Mouse (Mus musculus): ENCODE measurements around the gene Rb1. TPM values are rescaled to one million over a fixed set of nuclear protein-coding genes. Genes with fewer than 3 reads are reported as not detected.

Rb1 gene
- 10 to 100 TPM; 15.5 to 17.8 TPM for total RNA-seq (2021)
- long read RNA-seq, experiment 1, full-length matches to known transcripts = 13 of 17 reads
- long read RNA-seq, experiment 1, partial matches to known transcripts = 1 of 17 reads
- long read RNA-seq, experiment 1, other reads (novel, unspliced or antisense) = 3 of 17 reads
- long read RNA-seq, experiment 2, full-length matches to known transcripts = 14 of 18 reads
- long read RNA-seq, experiment 2, partial matches to known transcripts = 1 of 18 reads
- long read RNA-seq, experiment 2, other reads (novel, unspliced or antisense) = 3 of 18 reads

DNA sequence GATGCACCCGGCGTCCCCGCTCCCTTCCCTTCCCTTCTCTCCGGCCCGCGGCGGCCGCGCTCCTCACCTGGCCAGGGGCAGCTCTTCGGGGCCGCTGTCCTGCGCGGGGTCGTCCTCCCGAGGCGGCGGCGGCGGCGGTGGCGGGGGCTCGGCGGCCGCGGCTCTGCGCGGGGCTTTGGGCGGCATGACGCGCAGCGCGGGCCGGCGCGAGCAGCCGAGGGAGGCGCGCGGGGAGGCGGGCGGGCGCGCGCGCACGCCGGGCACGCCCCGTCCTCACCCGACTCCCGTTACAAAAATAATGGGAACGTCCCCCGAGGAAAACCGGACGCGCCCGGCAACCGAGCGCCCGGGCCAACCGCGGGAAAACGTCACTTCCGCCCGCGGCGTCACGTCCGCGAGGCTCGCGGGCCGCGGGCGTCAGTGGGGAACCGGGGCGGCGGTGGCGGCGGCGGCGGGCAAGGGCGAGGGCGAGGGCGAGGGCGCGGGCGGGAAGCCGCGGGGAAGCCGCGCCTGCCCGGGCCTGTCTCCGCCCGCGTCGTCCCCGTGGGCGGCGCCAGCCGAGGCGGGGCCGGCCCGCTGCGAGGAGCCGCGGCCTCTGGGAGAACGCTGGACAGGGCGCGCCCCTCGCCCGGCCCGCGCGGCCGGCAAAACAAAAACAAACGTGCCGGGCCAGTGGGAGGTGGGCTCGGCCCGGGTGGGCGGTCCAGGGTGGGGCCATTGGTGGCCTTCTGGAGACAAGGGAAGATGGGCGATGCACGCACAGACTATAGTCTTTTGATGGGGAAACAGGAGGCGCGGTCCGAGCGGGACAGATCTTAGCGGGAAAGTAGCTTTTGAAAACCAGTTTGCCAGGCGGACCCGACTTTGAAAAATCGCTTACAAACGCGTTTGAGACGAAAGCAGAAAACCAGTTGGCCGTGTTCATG, at the start of gene Rb1:
Rb1 (minus strand) TSS at position 367 of the 926 bp plus-strand sequence.
- DNase-seq (ENCODE audit: low spot score) = peak; percentile 88

DNA sequence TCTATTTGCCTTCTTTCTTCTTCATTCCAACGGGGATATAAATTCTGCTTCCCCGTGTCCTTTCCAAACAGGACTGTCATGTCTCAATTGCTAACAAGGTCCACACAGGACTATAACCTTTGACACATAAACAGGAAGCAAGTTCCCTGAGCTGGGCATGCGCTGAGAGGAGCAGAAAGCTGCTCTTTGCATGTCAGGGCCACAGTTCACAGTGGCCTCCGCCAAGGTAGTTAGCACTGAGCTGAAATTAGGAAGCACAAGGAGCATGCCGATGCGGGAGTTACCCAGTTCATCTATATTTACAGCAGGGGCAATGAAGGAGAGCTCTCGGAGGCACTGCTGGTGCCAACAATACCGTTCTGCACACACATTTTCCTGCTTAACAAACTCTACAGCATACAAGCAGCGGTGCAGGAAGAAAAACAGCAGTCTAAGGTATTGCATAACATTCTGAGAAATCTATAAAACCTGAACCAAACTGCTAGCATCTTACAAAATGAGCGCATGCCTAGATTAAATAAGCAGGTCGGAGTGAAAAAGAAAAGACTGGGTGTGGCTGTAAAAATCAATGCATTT, 48.8 kb upstream of the Rb1 start:
- DNase-seq (ENCODE audit: low spot score) = peak; percentile 56

DNA sequence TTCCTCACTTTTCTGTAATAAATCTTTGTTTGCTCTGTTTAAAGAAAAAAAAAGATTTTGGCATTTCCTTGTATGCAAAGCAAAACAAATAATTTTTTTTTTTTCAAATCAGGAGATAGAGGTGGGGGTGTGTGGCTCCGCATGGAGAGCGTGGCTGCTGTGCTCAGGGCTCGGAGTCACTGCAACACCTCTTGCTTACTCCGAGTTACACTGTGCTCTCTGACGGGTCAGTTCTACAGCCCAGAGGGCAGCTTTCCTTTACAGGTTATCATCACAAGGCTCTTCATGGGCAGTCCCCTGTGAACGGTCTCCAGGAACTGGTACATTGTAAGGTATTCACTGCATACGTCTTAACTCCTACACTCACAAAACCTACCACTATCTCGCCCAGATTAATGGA, 48.0 kb upstream of the Rb1 start:
- DNase-seq (ENCODE audit: low spot score) = no peak

DNA sequence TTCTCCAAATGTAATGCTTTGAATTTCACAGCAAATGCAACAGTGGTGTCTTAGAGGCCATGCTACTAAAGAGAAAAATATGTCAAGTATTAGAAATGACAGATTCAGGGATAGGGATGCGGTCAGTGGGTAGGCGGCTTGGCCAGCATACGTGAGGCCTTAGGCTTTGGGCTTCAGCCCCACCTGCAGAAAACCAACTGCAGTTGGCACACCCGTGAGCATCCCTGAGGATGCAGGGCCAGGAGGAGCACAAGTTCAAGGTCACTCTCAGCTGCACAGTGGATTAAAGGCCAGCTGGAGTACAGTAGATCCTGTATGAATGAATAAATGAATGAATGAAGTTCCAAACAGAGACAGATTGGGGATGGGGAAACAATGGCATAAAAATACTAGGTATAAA, 47.4 kb upstream of the Rb1 start:
- no peak for DNase-seq (ENCODE audit: low spot score)

DNA sequence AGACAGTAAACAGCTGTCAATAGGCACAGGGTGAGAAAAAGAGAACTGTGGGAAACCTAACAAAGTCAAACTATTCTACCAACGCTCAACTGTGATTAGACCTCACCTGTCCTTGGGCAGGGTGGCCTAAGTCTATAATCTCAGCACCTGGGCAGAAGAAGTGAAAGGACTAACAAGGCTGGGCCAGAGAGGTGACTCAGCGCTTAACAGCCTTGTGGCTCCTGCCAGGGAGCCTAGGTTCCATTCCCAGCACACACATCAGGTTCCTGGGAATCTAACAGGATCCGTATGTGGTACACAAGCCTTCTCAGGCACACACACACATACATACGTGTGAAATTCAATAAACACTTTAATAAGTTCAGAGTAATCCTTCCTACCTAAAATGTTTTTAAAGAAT, 46.0 kb upstream of the Rb1 start:
- no peak for DNase-seq (ENCODE audit: low spot score)

DNA sequence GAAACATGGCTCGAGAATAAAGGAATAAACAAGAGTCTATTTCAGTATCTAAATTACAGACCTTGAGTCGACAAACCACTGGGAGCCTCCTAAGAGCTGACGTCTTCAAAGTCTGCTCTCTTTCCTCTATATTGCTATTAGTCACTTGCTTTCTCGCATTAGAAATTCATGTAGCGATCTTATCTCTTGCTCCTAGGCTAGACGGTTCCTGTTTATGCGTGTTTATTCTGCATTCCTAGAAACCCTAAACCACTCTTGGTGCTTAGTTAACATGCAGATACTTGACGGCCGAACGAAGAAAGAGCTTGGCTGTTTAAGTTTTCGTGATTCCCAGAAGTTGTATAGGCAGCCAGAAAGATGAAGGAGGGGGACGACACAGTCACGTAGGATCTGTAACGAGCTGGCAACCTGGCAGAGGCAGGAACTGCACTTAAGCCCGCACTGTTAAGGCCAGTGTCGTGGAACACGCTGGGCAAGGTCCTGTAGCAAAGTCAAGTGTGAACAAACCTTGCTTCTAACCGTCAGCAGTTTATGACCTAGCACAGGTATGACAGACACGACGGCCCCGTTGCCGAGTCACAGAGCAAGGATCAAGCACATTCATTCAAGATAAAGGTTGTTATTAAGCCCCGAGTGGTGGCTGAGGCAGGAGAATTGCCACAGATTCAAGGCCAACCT, 45.2 kb upstream of the Rb1 start:
- DNase-seq (ENCODE audit: low spot score) = no peak

DNA sequence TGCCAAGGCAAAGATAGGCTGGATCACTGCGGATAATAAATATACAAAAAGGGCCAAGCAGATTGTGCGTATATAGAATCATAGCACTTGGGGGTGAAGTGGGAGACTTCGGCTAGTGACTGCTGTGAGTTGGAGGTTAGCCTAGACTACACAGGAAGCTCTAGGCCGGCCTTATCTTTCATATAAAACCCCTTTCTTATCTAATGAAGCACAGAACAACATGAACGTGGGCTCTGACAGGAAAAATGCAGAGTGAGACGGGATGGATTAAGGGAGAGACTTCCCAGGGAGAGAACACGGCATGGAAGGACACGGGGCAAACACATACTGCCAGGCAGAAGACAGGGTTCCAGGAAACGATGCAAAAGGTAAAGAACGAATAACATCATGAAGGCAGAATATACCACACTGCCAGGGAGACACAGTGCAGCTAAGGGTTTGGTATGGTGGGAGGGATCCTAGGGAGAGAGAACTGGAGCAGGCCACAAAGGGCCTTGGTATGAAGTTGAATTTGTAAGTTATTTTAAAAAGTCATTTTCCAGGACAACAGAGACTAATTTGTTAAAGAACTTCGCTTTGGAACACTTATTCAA, 44.6 kb upstream of the Rb1 start:
- DNase-seq (ENCODE audit: low spot score) = no peak

DNA sequence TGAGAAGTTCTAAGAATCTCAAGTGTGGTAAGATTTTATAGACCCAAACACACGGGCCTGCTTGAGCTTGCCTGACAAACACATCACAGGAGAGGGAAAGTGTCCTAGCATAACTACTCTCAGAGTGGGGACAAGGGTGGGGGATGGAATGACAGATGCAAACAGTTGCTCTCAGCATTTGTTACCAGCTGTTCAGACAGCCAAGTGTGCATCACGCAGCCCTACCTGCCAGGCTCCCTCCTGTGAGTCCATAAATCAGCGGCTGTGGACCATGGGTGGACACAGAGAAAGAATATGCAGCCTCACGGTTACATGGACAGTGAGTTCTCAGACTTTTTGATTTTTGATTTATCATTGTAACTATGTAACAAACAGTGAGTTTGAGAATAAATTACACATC, 44.0 kb upstream of the Rb1 start:
- peak; percentile 33 for DNase-seq (ENCODE audit: low spot score)

DNA sequence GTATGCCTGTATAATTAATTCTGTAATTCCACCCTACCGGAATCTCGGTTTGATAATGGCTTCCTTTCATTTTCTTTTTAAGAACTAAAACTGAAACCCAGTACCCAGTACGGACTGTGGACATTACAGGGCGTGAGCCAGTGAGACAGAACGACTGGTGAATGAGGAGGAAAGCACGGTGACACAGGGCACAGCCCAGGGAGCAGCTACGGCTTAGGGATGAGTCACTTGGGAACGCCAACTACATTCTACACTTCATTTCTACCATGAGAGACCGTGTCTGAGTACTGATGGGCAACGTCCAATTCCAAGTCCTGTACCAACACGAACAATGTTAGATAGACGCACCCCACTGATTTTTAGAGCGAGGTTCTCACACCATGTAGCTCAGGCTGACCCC, 43.3 kb upstream of the Rb1 start:
- no peak for DNase-seq (ENCODE audit: low spot score)

DNA sequence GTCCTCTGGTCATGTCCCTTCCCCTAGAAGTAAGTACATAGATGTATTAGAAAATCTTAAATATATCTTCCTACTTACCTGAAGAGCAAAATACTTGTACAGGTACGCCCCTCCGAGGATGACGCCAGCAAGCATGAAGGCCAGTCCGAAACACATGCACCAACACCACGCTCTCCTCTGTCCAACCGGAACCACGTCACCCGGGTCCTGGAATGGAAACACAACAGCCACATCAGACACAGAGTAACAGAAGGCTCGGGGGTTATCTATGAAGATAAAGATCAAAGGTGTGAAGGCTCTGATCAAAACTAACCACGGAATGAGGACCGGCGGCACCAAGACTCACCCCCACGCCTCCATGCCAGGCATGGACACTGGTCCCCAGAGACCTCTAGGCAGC, 42.6 kb upstream of the Rb1 start:
- no peak for DNase-seq (ENCODE audit: low spot score)

DNA sequence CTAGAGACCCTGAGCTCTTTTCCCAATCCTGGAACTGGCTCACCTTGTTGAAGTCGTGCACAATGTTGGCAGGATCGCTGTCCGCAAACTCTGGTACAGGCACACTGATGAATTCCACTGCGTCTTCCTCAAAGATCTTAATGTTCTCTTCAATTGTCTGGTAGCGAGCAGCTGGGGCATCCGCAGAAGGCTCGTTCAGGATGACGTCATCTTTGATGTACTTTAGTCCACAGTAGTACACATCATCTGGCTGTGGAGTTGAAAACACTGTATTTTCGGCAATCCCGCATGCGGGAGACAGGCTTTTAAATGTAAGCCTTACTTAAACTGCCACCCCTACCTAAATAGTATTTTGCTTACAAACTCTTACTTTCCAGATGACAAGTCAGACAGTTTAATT, 40.7 kb upstream of the Rb1 start:
- DNase-seq (ENCODE audit: low spot score) = no peak

DNA sequence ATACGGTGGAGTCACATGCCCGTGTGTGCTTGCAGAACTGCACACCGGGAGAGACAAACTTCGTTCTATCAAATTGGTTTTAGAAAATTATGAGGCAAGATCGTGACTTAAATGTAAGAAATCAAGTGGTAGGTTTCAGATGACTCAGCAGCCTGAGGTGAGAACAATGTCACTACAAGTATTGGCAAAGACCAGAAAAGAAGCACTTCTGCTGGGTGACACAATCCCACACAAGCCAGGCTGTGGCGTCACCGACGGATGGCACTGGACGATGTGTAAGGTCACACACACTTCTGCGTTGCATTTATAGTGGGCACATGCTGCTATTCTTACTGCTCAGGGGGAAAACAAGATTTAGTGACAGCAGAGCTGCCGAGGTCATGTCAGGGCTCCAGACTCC, 38.2 kb upstream of the Rb1 start:
- no peak for DNase-seq (ENCODE audit: low spot score)

DNA sequence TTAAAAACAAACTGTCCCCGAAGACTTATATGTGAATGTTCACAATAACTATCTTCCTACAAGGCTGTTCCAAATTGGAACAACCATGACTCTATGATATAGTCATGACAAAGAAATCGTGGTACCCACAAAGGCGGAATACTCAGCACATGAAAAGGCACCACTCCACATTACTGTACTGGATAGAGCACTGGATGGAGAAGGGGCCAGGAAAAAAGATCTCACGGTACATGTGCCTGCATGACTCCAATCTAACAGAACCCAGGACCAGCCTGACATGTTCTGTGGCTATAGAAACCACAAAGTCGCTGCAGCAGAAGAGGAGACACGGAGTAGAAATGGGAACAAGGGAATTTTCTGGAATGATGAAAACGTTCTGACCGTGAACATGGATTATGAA, 29.1 kb upstream of the Rb1 start:
- DNase-seq (ENCODE audit: low spot score) = no peak

DNA sequence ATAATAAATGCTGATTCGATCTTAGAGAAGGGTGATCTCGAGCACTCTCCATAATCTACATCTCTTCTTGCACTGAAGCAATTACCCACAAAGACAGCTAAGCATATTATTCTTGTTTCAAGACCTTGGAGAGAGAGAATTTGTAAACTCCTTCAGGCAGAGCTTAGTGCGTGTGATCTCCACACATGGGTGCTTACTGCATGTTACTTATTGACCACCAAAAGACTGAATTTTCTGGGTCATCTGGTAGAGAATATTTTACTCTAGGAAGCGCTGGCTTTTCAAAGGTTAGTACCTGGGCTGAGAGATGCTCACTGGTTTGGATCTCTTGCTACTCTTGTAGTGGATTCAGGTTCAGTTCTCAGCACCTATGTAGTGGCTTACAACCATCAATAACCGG, 25.5 kb upstream of the Rb1 start:
- no peak for DNase-seq (ENCODE audit: low spot score)

DNA sequence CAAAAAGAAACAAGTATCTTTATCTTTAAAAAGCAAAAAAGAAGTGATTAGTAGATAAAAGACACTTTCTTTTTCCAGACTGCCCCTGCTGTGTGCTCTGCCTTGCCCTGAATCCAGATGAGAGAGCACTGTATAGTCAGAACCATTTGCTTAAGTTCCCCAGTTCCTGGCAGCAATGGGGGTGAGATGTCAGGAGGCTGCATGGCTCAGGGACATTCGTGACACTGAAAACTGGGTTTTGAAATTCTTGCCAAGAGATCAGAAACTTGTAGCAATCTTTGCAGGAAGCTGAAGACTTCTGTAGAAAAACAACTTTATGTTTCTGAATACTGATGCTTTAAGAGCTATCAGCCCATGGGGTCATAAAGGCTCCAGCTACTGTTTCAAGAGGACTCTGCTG, 24.4 kb upstream of the Rb1 start:
- DNase-seq (ENCODE audit: low spot score) = no peak

DNA sequence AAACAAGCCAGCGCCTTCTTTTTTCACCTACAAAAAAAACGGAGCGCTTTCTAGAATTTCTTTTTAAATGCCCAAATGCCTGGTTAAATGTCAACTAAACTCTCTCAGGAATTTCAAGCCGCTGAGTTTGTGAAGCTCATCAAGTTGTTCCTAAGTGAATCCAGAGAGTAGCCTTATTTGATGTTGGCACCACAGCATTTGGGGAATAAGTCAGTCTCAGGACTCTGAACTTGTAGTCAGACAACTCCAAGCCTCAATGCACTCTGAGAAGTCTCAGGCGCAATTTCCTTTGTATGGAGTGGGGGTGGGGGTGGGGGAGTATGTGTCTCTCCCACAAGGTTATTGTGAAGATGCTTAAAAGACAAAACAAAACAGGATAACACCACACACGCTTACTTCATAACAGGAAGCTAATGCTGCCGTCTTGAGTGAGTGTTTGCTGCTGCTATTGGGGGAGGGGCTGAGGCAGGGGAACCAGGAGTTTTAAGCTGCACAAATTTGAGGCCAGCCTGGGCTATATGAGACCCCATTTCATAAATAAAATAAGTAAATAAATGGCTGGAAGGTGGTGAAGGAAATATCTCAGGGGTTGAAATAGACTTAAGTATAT, 23.5 kb upstream of the Rb1 start:
- DNase-seq (ENCODE audit: low spot score) = no peak

DNA sequence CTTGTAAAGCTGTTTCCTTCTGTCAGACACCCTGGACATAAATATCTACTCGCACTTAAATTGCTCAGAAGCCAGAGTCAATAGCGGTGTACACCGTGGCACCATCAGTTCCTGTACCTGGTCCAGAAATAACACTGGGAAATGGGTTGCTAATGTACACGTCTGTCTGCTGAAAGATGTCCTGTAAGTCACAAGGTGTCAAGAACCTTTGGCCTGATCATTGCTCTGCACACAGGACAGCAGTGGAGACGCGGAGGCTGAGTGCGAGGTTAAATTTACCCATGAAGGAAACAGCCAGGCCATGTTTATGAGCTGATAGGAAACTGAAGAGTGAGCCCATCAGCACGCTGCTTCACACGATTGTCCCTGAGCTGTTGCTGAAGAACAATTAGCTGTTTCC, 21.7 kb upstream of the Rb1 start:
- no peak for DNase-seq (ENCODE audit: low spot score)

DNA sequence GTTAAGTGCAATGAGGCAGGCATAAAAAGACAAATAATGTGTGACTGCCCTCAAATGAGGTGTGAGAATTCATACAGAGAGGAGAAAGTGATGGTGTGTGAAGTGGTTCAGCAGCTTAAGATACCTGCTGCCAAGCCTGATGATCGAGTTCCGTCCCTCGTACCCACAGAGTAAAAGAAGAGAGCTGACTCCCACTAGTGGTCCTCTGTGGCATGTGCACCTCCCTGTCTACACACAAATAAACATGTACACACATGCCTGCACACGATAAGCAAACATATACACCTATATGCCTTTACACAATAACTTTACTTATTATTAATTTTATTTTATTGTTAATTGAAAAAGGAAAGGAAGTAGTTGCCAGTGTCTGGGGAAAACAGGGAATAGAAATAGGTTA, 20.0 kb upstream of the Rb1 start:
- no peak for DNase-seq (ENCODE audit: low spot score)

DNA sequence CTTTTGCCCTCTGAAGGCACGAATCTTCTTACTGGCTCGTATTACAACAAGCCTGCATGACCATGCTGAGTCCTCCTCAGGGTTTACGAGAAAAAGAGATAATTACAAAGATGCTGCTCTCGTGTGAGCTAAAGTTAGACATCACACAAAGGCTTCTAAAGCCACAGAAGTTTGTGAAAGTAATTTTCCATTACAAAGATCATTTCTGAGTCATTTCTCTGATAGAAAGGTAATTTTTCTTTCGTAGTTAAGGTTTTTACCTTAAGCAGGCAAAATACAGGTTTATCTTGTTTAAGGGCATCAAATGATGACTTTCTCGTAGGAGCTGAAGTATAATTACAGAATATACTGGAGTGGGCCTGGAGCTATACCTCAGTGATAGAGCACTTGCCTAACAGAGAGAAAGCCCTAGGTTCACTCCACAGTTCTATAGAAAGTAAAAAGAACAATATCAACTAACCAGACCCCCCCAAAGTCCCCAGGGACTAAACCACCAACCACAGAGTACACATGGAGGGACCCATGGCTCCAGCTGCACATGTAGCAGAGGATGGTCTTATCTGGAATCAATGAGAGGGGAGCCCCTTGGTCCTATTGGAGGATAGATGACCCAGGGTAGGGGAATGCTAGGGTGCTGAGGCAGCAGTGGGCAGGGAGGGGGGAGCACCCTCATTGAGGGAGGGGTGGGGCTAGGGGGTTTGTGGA, 14.6 kb upstream of the Rb1 start:
- DNase-seq (ENCODE audit: low spot score) = no peak

DNA sequence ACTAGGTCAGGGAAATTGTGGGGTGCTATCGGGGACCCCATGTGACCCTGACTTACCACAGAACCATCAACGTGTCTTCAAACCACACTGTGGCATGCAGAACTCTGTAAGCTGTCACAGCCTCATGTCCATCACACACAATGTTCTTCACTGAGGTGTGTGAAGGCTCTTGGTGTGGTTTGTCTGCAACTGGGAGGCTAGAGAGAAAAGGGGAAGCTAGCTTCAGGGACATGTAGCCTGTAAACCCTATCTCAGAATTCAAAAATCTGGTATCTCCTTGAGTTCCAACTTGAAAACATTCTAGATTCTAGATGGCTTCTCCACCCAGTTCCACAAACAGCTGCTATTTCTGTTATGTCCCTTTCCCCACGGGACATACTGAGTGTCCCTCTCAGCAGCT, 14.0 kb upstream of the Rb1 start:
- no peak for DNase-seq (ENCODE audit: low spot score)

All from gastrocnemius, adult 18-20 months (tissue).